In genomic region chr11:55419296-55419677, GRCm38 (mm10) we compare ENCODE assay signal across 8 mouse cellular contexts. TPM values are rescaled to one million over a fixed set of nuclear protein-coding genes. Genes with fewer than 3 reads are reported as not detected.
DNase-seq lines count a peak whose midpoint lies in the region; ATAC-seq and TF ChIP-seq lines count a peak whose summit lies in the region.

No protein-coding gene starts in this region.

- peak overlapping the region; percentile 64 for H3K4me2 ChIP-seq in kidney, postnatal 0 days (ENCODE audit: low read length)
- peak overlapping the region; percentile 85 for H3K4me2 ChIP-seq in intestine, embryonic 14.5 days (ENCODE audit: low read length)
- H3K4me2 ChIP-seq in lung, embryonic 15.5 days, result peak overlapping the region; percentile 60
- peak overlapping the region; percentile 63 for H3K4me2 ChIP-seq in stomach, embryonic 14.5 days (replicated peaks; ENCODE audit: low read depth, low read length)

- H3K9me3 ChIP-seq in kidney, postnatal 0 days (replicated peaks; ENCODE audit: low read length), result no peaks in the 10 kb centered on the region
- no peaks in the 10 kb centered on the region for H3K9me3 ChIP-seq in intestine, embryonic 14.5 days (ENCODE audit: control insufficient read depth, low read length)
- H3K9me3 ChIP-seq in lung, embryonic 15.5 days, result no peaks in the 10 kb centered on the region
- no peaks in the 10 kb centered on the region for H3K9me3 ChIP-seq in stomach, embryonic 14.5 days (ENCODE audit: control insufficient read depth, low read depth, low read length)

- no peaks in the 10 kb centered on the region for H3K36me3 ChIP-seq in kidney, postnatal 0 days (ENCODE audit: insufficient read depth, low read length)
- no peaks in the 10 kb centered on the region for H3K36me3 ChIP-seq in intestine, embryonic 14.5 days (ENCODE audit: control insufficient read depth, insufficient read depth, low read length)
- no peaks in the 10 kb centered on the region for H3K36me3 ChIP-seq in lung, embryonic 15.5 days
- no peaks in the 10 kb centered on the region for H3K36me3 ChIP-seq in stomach, embryonic 14.5 days (ENCODE audit: control insufficient read depth, insufficient read depth, low read length)

- peak; percentile 37 for DNase-seq in kidney, postnatal 0 days (ENCODE audit: low spot score)
- no peak for DNase-seq in kidney, adult 8-10 months
- peak; percentile 26 to 49 for DNase-seq in frontal cortex, postnatal 14 days (ENCODE audit: low spot score in 2 of 2)
- DNase-seq in intestine, embryonic 14.5 days (ENCODE audit: low spot score), result no peak

- H3K27me3 ChIP-seq in kidney, postnatal 0 days (ENCODE audit: insufficient read depth, low read length), result no peaks in the 10 kb centered on the region
- H3K27me3 ChIP-seq in intestine, embryonic 14.5 days (replicated peaks; ENCODE audit: control insufficient read depth, insufficient read depth, low read length), result no peaks in the 10 kb centered on the region
- H3K27me3 ChIP-seq in lung, embryonic 15.5 days, result no peaks in the 10 kb centered on the region
- no peaks in the 10 kb centered on the region for H3K27me3 ChIP-seq in stomach, embryonic 14.5 days (ENCODE audit: control insufficient read depth, insufficient read depth, low read length)

- peak overlapping the region; percentile 94 for H3K27ac ChIP-seq in kidney, postnatal 0 days
- peak overlapping the region; percentile 95 for H3K27ac ChIP-seq in intestine, embryonic 14.5 days (ENCODE audit: low read depth)
- H3K27ac ChIP-seq in lung, embryonic 15.5 days, result peak overlapping the region; percentile 98
- peak overlapping the region; percentile 99 for H3K27ac ChIP-seq in stomach, embryonic 14.5 days (ENCODE audit: low read length)

- H3K4me1 ChIP-seq in kidney, postnatal 0 days (replicated peaks; ENCODE audit: insufficient read depth, low read length), result peaks cover 18% of the 10 kb centered on the region; the same call in 1 of the 2 replicates
- peaks cover 51% of the 10 kb centered on the region for H3K4me1 ChIP-seq in intestine, embryonic 14.5 days (replicated peaks; ENCODE audit: control insufficient read depth, insufficient read depth, low read length)
- H3K4me1 ChIP-seq in lung, embryonic 15.5 days, result peaks cover 63% of the 10 kb centered on the region
- peaks cover 50% of the 10 kb centered on the region for H3K4me1 ChIP-seq in stomach, embryonic 14.5 days (ENCODE audit: control insufficient read depth, insufficient read depth, low read length)

- peak overlapping the region; percentile 56 for H3K4me3 ChIP-seq in kidney, postnatal 0 days (replicated peaks; ENCODE audit: low read depth, low read length)
- H3K4me3 ChIP-seq in intestine, embryonic 14.5 days (ENCODE audit: low read depth, low read length), result peak overlapping the region; percentile 81
- H3K4me3 ChIP-seq in lung, embryonic 15.5 days, result peak overlapping the region; percentile 66
- peak overlapping the region; percentile 71 for H3K4me3 ChIP-seq in stomach, embryonic 14.5 days (ENCODE audit: low read depth, low read length)

- peak overlapping the region; percentile 76 for H3K9ac ChIP-seq in kidney, postnatal 0 days (ENCODE audit: low read depth, low read length)
- peak overlapping the region; percentile 91 for H3K9ac ChIP-seq in intestine, embryonic 14.5 days (ENCODE audit: low read length)
- H3K9ac ChIP-seq in lung, embryonic 15.5 days, result peak overlapping the region; percentile 76
- peak overlapping the region; percentile 86 for H3K9ac ChIP-seq in stomach, embryonic 14.5 days (replicated peaks; ENCODE audit: low read depth, low read length)

- 5% methylated on average over 4 of the region's 4 CpGs for WGBS in kidney, postnatal 0 days
- WGBS in intestine, embryonic 14.5 days, result 1% methylated on average over 4 of the region's 4 CpGs
- 2% methylated on average over 4 of the region's 4 CpGs for WGBS in lung, embryonic 15.5 days
- WGBS in stomach, embryonic 14.5 days, result 4% methylated on average over 4 of the region's 4 CpGs

- ATAC-seq in kidney, postnatal 0 days (replicated peaks; ENCODE audit: low FRiP score, low read depth), result no peak; the same call in 1 of the 2 replicates
- ATAC-seq in cerebellum, adult (ENCODE audit: insufficient number of reproducible peaks, low FRiP score, low TSS enrichment), result peak; percentile 64; the same call in 1 of the 2 replicates
- no peak for ATAC-seq in intestine, embryonic 14.5 days (replicated peaks; ENCODE audit: low FRiP score, low TSS enrichment, low read depth)
- no peak for ATAC-seq in lung, embryonic 15.5 days (ENCODE audit: borderline replicate concordance, extremely low read depth, low FRiP score, low TSS enrichment)
- no peak for ATAC-seq in stomach, embryonic 14.5 days (ENCODE audit: insufficient number of reproducible peaks, insufficient read depth, low FRiP score, low read depth)
- no peak for ATAC-seq in inflammation-experienced regulatory T-cells, adult 6 months

- TF ChIP-seq CTCF in kidney, postnatal 0 days (IDR thresholded peaks at IDR 0.05; ENCODE audit: low read depth), result no peak

RNA-seq across cellular contexts. Expression of gene Sparc, which starts 3.7 kb away (rescaled TPM):
- 1,281 and 1,429 TPM in 2 replicates for polyA plus RNA-seq in kidney, postnatal 0 days (2015; fragmentation: Nextera tagmentation; extraction: Ambion mirVana)
- 1,391 and 1,474 TPM in 2 replicates for polyA plus RNA-seq in intestine, embryonic 14.5 days (2014; fragmentation: Nextera tagmentation; extraction: Ambion mirVana)
- polyA plus RNA-seq in lung, embryonic 15.5 days (2015; fragmentation: Nextera tagmentation; extraction: Ambion mirVana), result 1,944 and 2,059 TPM in 2 replicates
- polyA plus RNA-seq in stomach, embryonic 14.5 days (2014; fragmentation: Nextera tagmentation; extraction: Ambion mirVana), result 1,638 and 1,722 TPM in 2 replicates
- not detected for polyA plus RNA-seq in inflammation-experienced regulatory T-cells, adult 6 months (2017; shearing (Covaris generic))

RNA-seq across cellular contexts. Expression of gene Atox1, which starts 41.8 kb away (rescaled TPM):
- polyA plus RNA-seq in kidney, postnatal 0 days (2015; fragmentation: Nextera tagmentation; extraction: Ambion mirVana), result 495 and 517 TPM in 2 replicates
- 400 and 443 TPM in 2 replicates for polyA plus RNA-seq in intestine, embryonic 14.5 days (2014; fragmentation: Nextera tagmentation; extraction: Ambion mirVana)
- 531 and 546 TPM in 2 replicates for polyA plus RNA-seq in lung, embryonic 15.5 days (2015; fragmentation: Nextera tagmentation; extraction: Ambion mirVana)
- polyA plus RNA-seq in stomach, embryonic 14.5 days (2014; fragmentation: Nextera tagmentation; extraction: Ambion mirVana), result 463 and 507 TPM in 2 replicates
- 100 to 1,000 TPM; 193 to 267 (median 197) TPM for polyA plus RNA-seq in inflammation-experienced regulatory T-cells, adult 6 months (2017; shearing (Covaris generic))

RNA-seq across cellular contexts. Expression of gene G3bp1, which starts 50.2 kb away (rescaled TPM):
- 109 and 119 TPM in 2 replicates for polyA plus RNA-seq in kidney, postnatal 0 days (2015; fragmentation: Nextera tagmentation; extraction: Ambion mirVana)
- polyA plus RNA-seq in intestine, embryonic 14.5 days (2014; fragmentation: Nextera tagmentation; extraction: Ambion mirVana), result 198 and 212 TPM in 2 replicates
- polyA plus RNA-seq in lung, embryonic 15.5 days (2015; fragmentation: Nextera tagmentation; extraction: Ambion mirVana), result 180 and 181 TPM in 2 replicates
- 162 and 177 TPM in 2 replicates for polyA plus RNA-seq in stomach, embryonic 14.5 days (2014; fragmentation: Nextera tagmentation; extraction: Ambion mirVana)
- 10 to 100 TPM; 63.4 to 72.4 (median 65.1) TPM for polyA plus RNA-seq in inflammation-experienced regulatory T-cells, adult 6 months (2017; shearing (Covaris generic))

Comparison
In these comparisons a context has a peak if more than half of its experiments do, and no peak if none do; other contexts are left out.
1. DNase-seq: peak in kidney, postnatal 0 days (single experiment) and frontal cortex, postnatal 14 days (2 of 2); none in kidney, adult 8-10 months (0 of 2) and intestine, embryonic 14.5 days (single experiment).
2. RNA of gene Sparc, which starts 3.7 kb away (polyA plus RNA-seq): 1,944 to 2,059 TPM in lung, embryonic 15.5 days, 1,638 to 1,722 TPM in stomach, embryonic 14.5 days, 1,391 to 1,474 TPM in intestine, embryonic 14.5 days and 1,281 to 1,429 TPM in kidney, postnatal 0 days; not detected in inflammation-experienced regulatory T-cells, adult 6 months; every median in the first group is over 100 times any median in the second.
3. Peak in every context shown above with its lines, with median percentiles within 50 percentile points of each other: H3K27ac ChIP-seq, H3K4me2 ChIP-seq, H3K4me3 ChIP-seq and H3K9ac ChIP-seq.